Mouse (Mus musculus) heart, embryonic 15.5 days (tissue): ENCODE results near the gene H1f0. TPM values are rescaled to one million over a fixed set of nuclear protein-coding genes. Genes with fewer than 3 reads are reported as not detected.
A peak's percentile ranks its signal among the peaks of the same experiment; 100 is the strongest.

Experiments
- ATAC-seq: fragments of 200-750 bp; cut with Nextera tagmentation; replicated peaks from 2 replicates; pipeline ENCODE4 v1.8.0; 2017; ENCODE audit warnings: low read depth, moderate TSS enrichment; ENCODE audit not compliant: insufficient number of reproducible peaks, insufficient read depth, low FRiP score
- H3K27ac ChIP-seq: fragments of 300-500 bp; sonication (generic); 2 replicates; pipeline ENCODE4 v1.5.1; 2015; ENCODE audit warnings: mild to moderate bottlenecking, inconsistent platforms
- H3K27me3 ChIP-seq: fragments of 300-500 bp; sonication (generic); 2 replicates; pipeline ENCODE4 v1.6.1; 2015; ENCODE audit warnings: inconsistent platforms
- H3K36me3 ChIP-seq: fragments of 300-500 bp; sonication (generic); 2 replicates; pipeline ENCODE4 v1.6.1; 2015; ENCODE audit warnings: mild to moderate bottlenecking, inconsistent platforms
- H3K4me1 ChIP-seq: fragments of 300-500 bp; sonication (generic); replicated peaks from 2 replicates; pipeline ENCODE4 v1.6.1; 2015; ENCODE audit warnings: inconsistent platforms
- H3K4me2 ChIP-seq: fragments of 300-500 bp; sonication (generic); 2 replicates; pipeline ENCODE4 v1.6.1; 2015; ENCODE audit warnings: inconsistent platforms, mild to moderate bottlenecking, moderate library complexity
- H3K4me3 ChIP-seq: fragments of 300-500 bp; sonication (generic); 2 replicates; pipeline ENCODE4 v1.5.1; 2015; ENCODE audit warnings: mild to moderate bottlenecking, inconsistent platforms
- H3K9ac ChIP-seq: fragments of 300-500 bp; sonication (generic); 2 replicates; pipeline ENCODE4 v1.6.1; 2015; ENCODE audit warnings: mild to moderate bottlenecking, inconsistent platforms
- H3K9me3 ChIP-seq: fragments of 300-500 bp; sonication (generic); replicated peaks from 2 replicates; pipeline ENCODE4 v1.6.1; 2016; ENCODE audit warnings: inconsistent platforms
- WGBS: fragments of 180-500 bp; shearing (Covaris S2); methylation state at CpG from one replicate; pipeline ENCODE4 v1.1.7; 2015; ENCODE audit warnings: mixed read lengths; 5-methylcytosine and 5-hydroxymethylcytosine counted together
- polyA plus RNA-seq: library from polyadenylated mRNA; unstranded; fragments of >200 nt; fragmentation: Nextera tagmentation; extraction: Ambion mirVana; gene quantifications from 2 replicates; pipeline ENCODE4 v1.2.1, GENCODE M21; 2015

The H1f0 gene
- polyA plus RNA-seq: 289 and 300 TPM in 2 replicates

DNA sequence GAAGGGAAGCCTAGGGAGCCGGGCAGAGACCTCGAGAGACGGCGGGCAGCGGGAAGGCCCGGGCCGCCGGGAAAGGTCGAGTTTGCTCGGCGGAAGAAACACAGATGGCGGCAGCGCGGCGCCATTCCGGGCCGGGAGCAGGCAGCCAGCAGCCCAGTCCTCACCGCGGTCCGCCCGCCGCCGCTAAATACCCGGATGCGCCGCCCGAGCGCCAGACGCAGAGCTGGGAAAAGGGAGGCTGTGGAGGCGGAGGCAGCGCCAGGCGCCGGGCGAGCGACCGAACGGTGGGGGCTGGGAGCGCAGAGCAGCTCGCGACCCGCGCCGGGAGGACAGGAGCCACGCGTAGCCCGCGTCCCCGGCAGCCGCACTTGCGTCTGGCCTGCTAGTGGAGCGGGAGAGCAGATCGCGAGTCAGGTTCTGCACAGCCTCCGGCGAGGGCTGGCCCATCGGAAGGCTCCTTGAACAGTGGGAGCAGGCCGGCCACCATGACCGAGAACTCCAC is at the start of gene H1f0:
Gene H1f0 (plus strand): TSS at position 214 of the 502 bp plus-strand sequence.
- under 1% methylated on average over 58 of the region's 58 CpGs for WGBS
- peak within 1 kb of the TSS; percentile 98 for H3K4me2 ChIP-seq
- H3K36me3 ChIP-seq: no peaks in the 10 kb centered on the region
- no peaks in the 10 kb centered on the region for H3K27me3 ChIP-seq
- peaks cover 31% of the 10 kb centered on the region for H3K4me1 ChIP-seq
- peak; percentile 67 for ATAC-seq
- H3K27ac ChIP-seq: peak within 1 kb of the TSS; percentile 96
- peak within 1 kb of the TSS; percentile 98 for H3K9ac ChIP-seq
- H3K9me3 ChIP-seq: no peaks in the 10 kb centered on the region
- H3K4me3 ChIP-seq: peak within 1 kb of the TSS; percentile 77

- Histone ChIP-seq H3K4me2 (0 out of 2 replicates have a peak overlapping the region, but pooled peaks have one; percentile 8), H3K4me1 (peaks cover 35% of the 10 kb centered on the region), H3K27ac (peak overlapping the region; percentile 61), H3K9me3 (no peaks in the 10 kb centered on the region), H3K36me3 (no peaks in the 10 kb centered on the region), H3K27me3 (no peaks in the 10 kb centered on the region), H3K9ac (peak overlapping the region; percentile 30; the same call in 1 of the 2 replicates), H3K4me3 (no peak overlapping the region)
- 6% methylated on average over 4 of the region's 4 CpGs for WGBS
- ATAC-seq: peak; percentile 50
These were observed 49.4 kb upstream of the H1f0 start for GRCm38 (mm10) chr15:78978875-78979274.

GRCm38 (mm10) chr15:78980084-78980483 is 48.2 kb upstream of the H1f0 start:
- Histone ChIP-seq H3K9me3 (no peaks in the 10 kb centered on the region), H3K4me1 (peaks cover 47% of the 10 kb centered on the region), H3K36me3 (no peaks in the 10 kb centered on the region), H3K27ac (no peak overlapping the region), H3K4me2 (no peak overlapping the region), H3K27me3 (no peaks in the 10 kb centered on the region), H3K9ac (no peak overlapping the region), H3K4me3 (no peak overlapping the region)
- no peak for ATAC-seq
- WGBS: 82% methylated on average over 4 of the region's 4 CpGs

DNA sequence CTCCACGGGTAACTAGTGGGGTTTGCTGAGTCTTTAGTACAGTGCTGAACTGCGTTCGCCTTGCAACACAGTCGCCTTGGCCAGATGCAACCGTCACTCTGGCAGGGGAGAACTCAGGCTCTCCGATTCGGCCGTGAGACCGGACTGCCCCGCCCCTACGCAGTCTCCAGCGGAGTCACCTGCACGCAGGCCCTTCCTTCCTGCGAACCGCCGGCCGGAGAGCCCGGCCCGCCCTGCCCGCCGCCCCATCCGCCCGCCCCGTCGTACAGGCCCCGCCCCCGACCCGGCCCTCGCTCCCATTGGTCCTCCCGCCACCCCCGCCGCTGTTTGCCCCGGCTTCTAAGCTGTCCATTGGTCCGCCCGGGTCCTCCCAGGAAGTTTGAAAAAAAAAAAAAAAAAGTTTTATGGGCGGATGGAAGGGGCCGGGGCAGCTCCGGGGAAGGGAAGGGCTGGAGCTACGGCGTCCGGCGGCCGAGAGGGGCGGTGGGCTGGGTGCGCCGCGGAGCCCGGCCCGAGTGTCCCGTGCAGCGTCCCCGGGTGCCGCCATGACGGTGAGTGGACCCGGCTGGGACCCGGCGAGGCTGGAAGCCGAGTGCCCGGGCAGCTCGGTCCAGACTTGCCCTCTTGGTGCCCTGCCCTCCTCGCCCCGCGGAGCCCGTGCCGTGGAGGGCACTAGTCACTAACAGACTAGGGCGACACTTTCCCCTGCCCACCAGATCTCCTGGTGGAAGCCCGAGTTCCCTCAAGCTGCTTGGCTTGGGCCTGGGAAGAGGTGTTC is 45.4 kb upstream of the H1f0 start:
- ATAC-seq: peak; percentile 80
- Histone ChIP-seq H3K4me3 (peak overlapping the region; percentile 98), H3K27ac (peak overlapping the region; percentile 95), H3K9ac (peak overlapping the region; percentile 94), H3K4me2 (peak overlapping the region; percentile 93), H3K27me3 (no peaks in the 10 kb centered on the region), H3K9me3 (no peaks in the 10 kb centered on the region), H3K36me3 (no peaks in the 10 kb centered on the region), H3K4me1 (peaks cover 74% of the 10 kb centered on the region)
- 0% methylated on average over 52 of the region's 67 CpGs for WGBS

DNA sequence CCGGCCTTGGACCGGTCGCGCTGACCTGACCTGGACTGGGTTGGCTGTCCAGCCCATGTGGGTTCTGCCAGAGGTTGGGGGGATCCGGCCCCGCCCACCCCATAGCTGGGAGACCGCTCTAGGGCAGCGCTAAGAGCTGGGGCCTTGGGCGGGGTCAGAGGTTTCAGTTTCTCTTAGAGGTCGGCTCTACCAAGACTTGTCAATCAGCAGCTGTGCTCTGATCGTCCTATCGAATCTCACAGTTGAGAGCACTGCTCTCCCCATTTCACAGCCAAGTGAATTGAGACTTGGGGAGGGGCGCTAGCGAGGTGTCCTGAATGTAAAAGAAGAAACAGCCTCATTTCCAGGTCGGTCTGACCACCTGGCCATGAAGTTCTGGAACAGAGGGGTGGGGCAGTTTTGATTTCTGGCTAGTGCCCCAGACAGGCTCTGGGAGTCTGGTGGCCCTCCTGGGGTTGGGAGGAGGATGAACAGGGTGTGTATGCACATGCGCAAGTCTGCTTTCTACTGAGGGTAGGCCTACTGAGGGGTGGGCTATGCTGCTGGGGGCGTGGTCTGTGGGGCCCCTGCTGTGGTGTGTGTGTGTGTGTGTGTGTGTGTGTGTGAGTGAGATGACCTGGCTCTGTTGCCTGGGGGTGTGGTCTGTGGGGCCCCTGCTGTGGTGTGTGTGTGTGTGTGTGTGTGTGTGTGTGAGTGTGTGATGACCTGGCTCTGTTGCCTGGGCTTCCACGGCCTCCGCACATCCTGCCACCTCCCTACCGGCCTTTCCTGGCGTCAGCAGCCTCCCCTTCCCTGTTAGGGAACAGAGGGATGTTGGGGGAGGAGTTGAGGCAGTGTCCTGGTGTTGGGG is 44.6 kb upstream of the H1f0 start:
- no peaks in the 10 kb centered on the region for H3K27me3 ChIP-seq
- H3K4me1 ChIP-seq: peaks cover 77% of the 10 kb centered on the region
- peak overlapping the region; percentile 95 for H3K27ac ChIP-seq
- H3K4me3 ChIP-seq: peak overlapping the region; percentile 98
- H3K36me3 ChIP-seq: no peaks in the 10 kb centered on the region
- peak overlapping the region; percentile 93 for H3K4me2 ChIP-seq
- WGBS: 4% methylated on average over 21 of the region's 21 CpGs
- H3K9ac ChIP-seq: peak overlapping the region; percentile 94
- ATAC-seq: peak; percentile 63
- no peaks in the 10 kb centered on the region for H3K9me3 ChIP-seq

DNA sequence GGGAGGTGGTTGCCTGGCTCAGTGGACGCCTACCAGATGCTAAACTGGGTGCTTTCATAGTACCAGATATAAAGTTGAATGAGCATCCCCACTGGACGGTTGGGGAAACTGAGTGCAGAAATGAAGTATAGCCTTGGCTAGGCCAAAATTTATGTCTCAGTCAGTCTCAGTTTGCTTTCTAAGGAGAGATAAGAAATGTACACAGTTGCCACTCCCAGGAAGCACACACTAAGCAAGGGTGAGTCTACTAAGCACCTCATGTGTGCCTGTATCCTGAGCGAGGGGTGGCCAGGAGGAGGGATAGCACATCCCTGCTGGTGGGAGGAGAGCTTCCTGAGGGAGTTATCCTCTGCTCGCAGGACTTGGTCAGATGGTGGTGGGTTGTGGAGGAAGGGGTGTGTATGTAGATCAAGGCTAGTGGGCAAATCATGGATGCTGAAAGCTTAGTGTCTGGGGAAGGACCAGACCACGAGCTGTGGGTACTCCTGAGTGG is 43.9 kb upstream of the H1f0 start:
- Histone ChIP-seq H3K27ac (peak overlapping the region; percentile 95), H3K36me3 (no peaks in the 10 kb centered on the region), H3K9me3 (no peaks in the 10 kb centered on the region), H3K4me3 (peak overlapping the region; percentile 98), H3K4me2 (peak overlapping the region; percentile 93), H3K27me3 (no peaks in the 10 kb centered on the region), H3K9ac (peak overlapping the region; percentile 94; the same call in 1 of the 2 replicates), H3K4me1 (peaks cover 77% of the 10 kb centered on the region)
- no peak for ATAC-seq
- 28% methylated on average over 5 of the region's 5 CpGs for WGBS

DNA sequence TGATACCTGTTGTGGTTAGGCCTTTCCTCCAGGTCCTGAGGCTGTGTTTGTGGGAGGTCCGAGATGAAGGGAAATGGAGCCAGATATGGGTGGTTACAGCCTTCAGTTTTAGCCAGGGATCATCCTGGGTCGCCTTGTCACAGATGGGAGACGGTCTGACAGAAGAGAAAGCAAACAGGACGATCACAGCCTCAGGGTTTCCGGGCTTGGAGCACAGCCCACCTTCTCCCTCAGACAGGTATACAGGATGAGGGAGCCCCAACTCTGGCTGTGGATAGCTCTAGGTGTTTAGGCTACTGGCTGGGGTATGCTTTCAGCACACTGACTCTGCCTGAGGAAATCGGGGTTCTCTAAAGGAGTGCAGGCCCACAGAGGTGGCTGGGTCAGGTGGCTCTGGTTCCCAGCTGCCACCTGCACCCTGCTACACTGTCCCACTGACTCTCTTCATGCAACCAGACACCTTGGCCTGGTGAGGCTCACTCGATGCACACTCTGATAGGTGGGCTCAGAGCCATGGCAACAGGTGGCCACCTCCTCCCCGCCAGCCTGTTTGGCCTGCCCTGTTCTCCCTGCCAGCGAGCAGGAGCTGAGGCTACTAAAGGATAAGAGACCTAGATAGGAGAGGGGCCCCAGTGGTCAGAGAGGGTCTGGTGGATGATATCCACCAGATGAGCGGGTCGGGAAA is 41.6 kb upstream of the H1f0 start:
- Histone ChIP-seq H3K27ac (peak overlapping the region; percentile 5; the same call in 1 of the 2 replicates), H3K4me1 (peaks cover 74% of the 10 kb centered on the region), H3K4me2 (0 out of 2 replicates have a peak overlapping the region, but pooled peaks have one; percentile 7), H3K27me3 (no peaks in the 10 kb centered on the region), H3K9ac (peak overlapping the region; percentile 28; the same call in 1 of the 2 replicates), H3K36me3 (peaks cover 14% of the 10 kb centered on the region), H3K4me3 (no peak overlapping the region), H3K9me3 (no peaks in the 10 kb centered on the region)
- ATAC-seq: no peak
- 49% methylated on average over 11 of the region's 11 CpGs for WGBS

- peaks cover 63% of the 10 kb centered on the region for H3K4me1 ChIP-seq
- H3K27me3 ChIP-seq: no peaks in the 10 kb centered on the region
- H3K9ac ChIP-seq: no peak overlapping the region
- H3K27ac ChIP-seq: peak overlapping the region; percentile 56
- no peaks in the 10 kb centered on the region for H3K9me3 ChIP-seq
- H3K4me2 ChIP-seq: 0 out of 2 replicates have a peak overlapping the region, but pooled peaks have one; percentile 14
- no peak for ATAC-seq
- H3K36me3 ChIP-seq: peaks cover 33% of the 10 kb centered on the region
- no peak overlapping the region for H3K4me3 ChIP-seq
- 34% methylated on average over 14 of the region's 14 CpGs for WGBS
These were observed 39.7 kb upstream of the H1f0 start for GRCm38 (mm10) chr15:78988499-78988971.

DNA sequence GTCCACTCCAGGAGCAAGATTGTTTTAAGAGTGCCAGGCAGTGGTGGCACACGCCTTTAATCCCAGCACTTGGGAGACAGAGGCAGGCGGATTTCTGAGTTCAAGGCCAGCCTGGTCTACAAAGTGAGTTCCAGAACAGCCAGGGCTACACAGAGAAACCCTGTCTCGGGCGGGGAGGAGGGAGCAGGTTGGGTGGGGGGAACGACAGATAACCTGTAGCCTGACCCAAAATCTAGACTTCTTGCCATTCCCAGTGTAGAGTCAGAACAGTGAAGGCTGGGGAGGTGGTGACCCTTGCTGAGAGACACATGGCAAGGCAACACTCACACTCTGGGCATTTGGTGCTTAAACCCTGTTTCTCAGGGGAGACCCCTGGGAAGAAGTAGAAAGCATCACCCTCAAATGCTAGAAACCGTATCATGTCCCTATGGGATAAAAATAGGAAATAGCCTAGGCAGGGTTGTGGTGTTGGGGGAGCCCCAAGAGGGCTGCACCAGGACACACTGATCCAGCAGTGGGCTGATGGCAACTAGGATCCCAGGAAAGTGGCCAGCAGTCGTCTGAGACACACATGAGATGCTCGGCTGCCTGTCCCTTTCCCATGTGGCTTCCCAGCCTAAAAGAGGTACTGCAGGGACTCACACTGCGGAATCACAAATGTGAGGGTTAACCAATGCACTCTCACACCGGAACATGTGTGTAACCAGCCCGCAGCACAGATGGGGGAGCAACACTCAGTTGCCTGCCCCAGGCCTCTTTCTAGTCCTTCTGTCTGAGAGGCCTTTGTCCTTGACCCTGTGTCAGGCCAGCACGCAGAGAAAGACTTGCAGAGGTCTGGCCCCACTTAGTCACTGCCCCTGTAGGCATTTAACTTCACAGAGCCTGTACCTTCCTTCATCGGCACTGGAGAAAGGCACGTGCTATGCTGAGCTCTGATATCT is 38.8 kb upstream of the H1f0 start:
- Histone ChIP-seq H3K27ac (peak overlapping the region; percentile 56), H3K4me1 (peaks cover 54% of the 10 kb centered on the region), H3K9ac (no peak overlapping the region), H3K4me2 (no peak overlapping the region), H3K4me3 (no peak overlapping the region), H3K27me3 (no peaks in the 10 kb centered on the region), H3K36me3 (peaks cover 42% of the 10 kb centered on the region), H3K9me3 (no peaks in the 10 kb centered on the region)
- ATAC-seq: no peak
- WGBS: 76% methylated on average over 14 of the region's 14 CpGs

DNA sequence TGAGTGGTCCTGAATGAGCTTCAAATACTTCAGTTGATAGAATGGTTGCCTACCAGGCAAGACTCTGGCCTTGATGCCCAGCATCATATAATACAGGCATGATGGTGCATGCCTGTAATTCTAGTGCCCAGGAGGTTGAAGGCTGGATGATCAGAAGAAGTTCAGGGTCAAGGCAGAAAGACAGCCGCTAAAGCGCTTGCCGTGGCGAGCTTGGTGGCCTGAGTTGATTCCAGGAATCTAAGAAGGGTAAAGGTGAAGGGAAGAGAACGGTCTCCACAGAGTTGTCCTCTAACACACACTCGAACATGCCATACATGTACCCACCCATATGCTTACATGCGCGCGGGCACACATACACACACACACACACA is 38.2 kb upstream of the H1f0 start:
- ATAC-seq: no peak
- H3K27me3 ChIP-seq: no peaks in the 10 kb centered on the region
- H3K4me3 ChIP-seq: no peak overlapping the region
- H3K9ac ChIP-seq: no peak overlapping the region
- peaks cover 48% of the 10 kb centered on the region for H3K4me1 ChIP-seq
- H3K9me3 ChIP-seq: no peaks in the 10 kb centered on the region
- H3K36me3 ChIP-seq: peaks cover 48% of the 10 kb centered on the region
- WGBS: 87% methylated on average over 9 of the region's 9 CpGs
- 0 out of 2 replicates have a peak overlapping the region, but pooled peaks have one; percentile 56 for H3K27ac ChIP-seq
- H3K4me2 ChIP-seq: no peak overlapping the region
